Mouse (Mus musculus) hindbrain, embryonic 14.5 days (tissue): Measurements from ENCODE around the gene Popdc2. TPM values are rescaled to one million over a fixed set of nuclear protein-coding genes. Genes with fewer than 3 reads are reported as not detected.

Experiments
- ATAC-seq: fragments of 200-750 bp; cut with Nextera tagmentation; 2 replicates; pipeline ENCODE4 v1.8.0; 2017; ENCODE audit warnings: moderate number of reproducible peaks, mild to moderate bottlenecking, moderate TSS enrichment, moderate library complexity; ENCODE audit not compliant: low FRiP score
- DNase-seq: peaks from one replicate; pipeline ENCODE4 v3.0.0-alpha.2; 2015; ENCODE audit warnings: low spot score
- H3K27ac ChIP-seq: fragments of 300-500 bp; sonication (generic); 2 replicates; pipeline ENCODE4 v1.5.1; 2014; ENCODE audit warnings: mild to moderate bottlenecking, moderate library complexity
- H3K27me3 ChIP-seq: fragments of 300-500 bp; sonication (generic); 2 replicates; pipeline ENCODE4 v1.6.1; 2014; ENCODE audit warnings: mild to moderate bottlenecking, low read length, mixed read lengths; ENCODE audit not compliant: control insufficient read depth, insufficient read depth
- H3K36me3 ChIP-seq: fragments of 300-500 bp; sonication (generic); replicated peaks from 2 replicates; pipeline ENCODE4 v1.6.1; 2014; ENCODE audit not compliant: control insufficient read depth, insufficient read depth
- H3K4me1 ChIP-seq: fragments of 300-500 bp; sonication (generic); replicated peaks from 2 replicates; pipeline ENCODE4 v1.6.1; 2014; ENCODE audit warnings: antibody characterized with exemption, low read length, mixed read lengths; ENCODE audit not compliant: control insufficient read depth, insufficient read depth
- H3K4me2 ChIP-seq: fragments of 300-500 bp; sonication (generic); replicated peaks from 2 replicates; pipeline ENCODE4 v1.6.1; 2014; ENCODE audit warnings: mild to moderate bottlenecking, moderate library complexity
- H3K4me3 ChIP-seq: fragments of 300-500 bp; sonication (generic); replicated peaks from 2 replicates; pipeline ENCODE4 v1.5.1; 2014; ENCODE audit warnings: mild to moderate bottlenecking, low read length
- H3K9ac ChIP-seq: fragments of 300-500 bp; sonication (generic); 2 replicates; pipeline ENCODE4 v1.6.1; 2014
- H3K9me3 ChIP-seq: fragments of 300-500 bp; sonication (generic); 2 replicates; pipeline ENCODE4 v1.6.1; 2016; ENCODE audit warnings: low read length; ENCODE audit not compliant: control insufficient read depth
- WGBS: fragments of 180-500 bp; shearing (Covaris S2); extraction: QIAGEN DNeasy Blood & Tissue Kit; methylation state at CpG from one replicate; pipeline ENCODE4 v1.1.7; 2014; 5-methylcytosine and 5-hydroxymethylcytosine counted together
- polyA plus RNA-seq: library from polyadenylated mRNA; unstranded; fragments of >200 nt; fragmentation: Nextera tagmentation; extraction: Ambion mirVana; gene quantifications from 2 replicates; pipeline ENCODE4 v1.2.1, GENCODE M21; 2014

Gene Popdc2
- polyA plus RNA-seq, 1 experiment from 2014 or later = 0.24 TPM

GRCm38 (mm10) chr16:38371705-38372296, 9.8 kb downstream of the Popdc2 start:
- Histone ChIP-seq H3K27ac (no peak overlapping the region), H3K4me2 (no peak overlapping the region), H3K4me3 (no peak overlapping the region), H3K9ac (no peak overlapping the region), H3K27me3 (no peaks in the 10 kb centered on the region), H3K36me3 (no peaks in the 10 kb centered on the region), H3K4me1 (no peaks in the 10 kb centered on the region), H3K9me3 (no peaks in the 10 kb centered on the region)
- DNase-seq (no peak), ATAC-seq (no peak)
- 87% methylated on average over 15 of the region's 15 CpGs for WGBS

- H3K4me1 ChIP-seq = no peaks in the 10 kb centered on the region
- ATAC-seq (no peak), DNase-seq (no peak)
- no peak overlapping the region for H3K27ac ChIP-seq
- H3K9me3 ChIP-seq = no peaks in the 10 kb centered on the region
- H3K9ac ChIP-seq = no peak overlapping the region
- no peak overlapping the region for H3K4me3 ChIP-seq
- no peak overlapping the region for H3K4me2 ChIP-seq
- no peaks in the 10 kb centered on the region for H3K27me3 ChIP-seq
- 93% methylated on average over 4 of the region's 4 CpGs for WGBS
- no peaks in the 10 kb centered on the region for H3K36me3 ChIP-seq
Measured at GRCm38 (mm10) chr16:38372876-38373275, 10.9 kb downstream of the Popdc2 start.

- no peak for ATAC-seq
- WGBS = 81% methylated on average over 10 of the region's 10 CpGs
- no peaks in the 10 kb centered on the region for H3K4me1 ChIP-seq
- DNase-seq = no peak
- no peak overlapping the region for H3K4me2 ChIP-seq
- H3K27ac ChIP-seq = no peak overlapping the region
- H3K4me3 ChIP-seq = no peak overlapping the region
- H3K27me3 ChIP-seq = no peaks in the 10 kb centered on the region
- no peaks in the 10 kb centered on the region for H3K36me3 ChIP-seq
- no peak overlapping the region for H3K9ac ChIP-seq
- H3K9me3 ChIP-seq = no peaks in the 10 kb centered on the region
Measured at GRCm38 (mm10) chr16:38373439-38373838, 11.4 kb downstream of the Popdc2 start.

DNA sequence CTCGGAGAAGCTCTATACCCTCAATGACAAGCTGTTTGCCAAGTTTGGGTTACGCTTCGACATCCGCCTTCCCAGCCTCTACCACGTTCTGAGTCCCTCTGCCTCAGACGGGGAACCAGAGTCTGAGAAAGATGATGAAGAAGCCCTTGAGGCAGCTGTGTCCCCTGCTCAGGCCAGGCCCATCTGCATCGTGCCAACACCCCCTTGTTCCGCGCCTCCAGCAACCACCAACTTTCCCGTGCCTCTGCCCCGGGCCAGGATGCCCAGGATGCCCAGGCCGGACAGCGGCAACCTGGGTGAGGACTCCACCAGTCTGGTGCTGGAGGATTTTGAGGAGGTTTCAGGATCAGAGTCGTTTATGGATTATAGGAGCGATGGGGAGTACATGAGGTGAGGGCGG, 11.9 kb downstream of the Popdc2 start:
- Histone ChIP-seq H3K27ac (no peak overlapping the region), H3K36me3 (no peaks in the 10 kb centered on the region), H3K9me3 (no peaks in the 10 kb centered on the region), H3K27me3 (no peaks in the 10 kb centered on the region), H3K4me1 (no peaks in the 10 kb centered on the region), H3K4me3 (no peak overlapping the region), H3K9ac (no peak overlapping the region), H3K4me2 (no peak overlapping the region)
- no peak for DNase-seq
- no peak for ATAC-seq
- WGBS = 86% methylated on average over 16 of the region's 16 CpGs

- no peak for DNase-seq
- Histone ChIP-seq H3K9ac (no peak overlapping the region), H3K4me1 (no peaks in the 10 kb centered on the region), H3K4me3 (no peak overlapping the region), H3K9me3 (no peaks in the 10 kb centered on the region), H3K36me3 (no peaks in the 10 kb centered on the region), H3K27me3 (no peaks in the 10 kb centered on the region), H3K27ac (no peak overlapping the region), H3K4me2 (no peak overlapping the region)
- no peak for ATAC-seq
- 85% methylated on average over 10 of the region's 10 CpGs for WGBS
Measured at GRCm38 (mm10) chr16:38374379-38375140, 12.6 kb downstream of the Popdc2 start.

- no peak for ATAC-seq
- H3K27ac ChIP-seq = no peak overlapping the region
Measured at GRCm38 (mm10) chr16:38375182-38375581, 13.2 kb downstream of the Popdc2 start.

GRCm38 (mm10) chr16:38376163-38376840, 14.3 kb downstream of the Popdc2 start:
- Histone ChIP-seq H3K4me1 (no peaks in the 10 kb centered on the region), H3K4me3 (0 out of 2 replicates have a peak overlapping the region, but pooled peaks have one; percentile 3), H3K36me3 (no peaks in the 10 kb centered on the region), H3K27ac (peak overlapping the region; percentile 63), H3K9ac (peak overlapping the region; percentile 46), H3K4me2 (peak overlapping the region; percentile 42), H3K27me3 (no peaks in the 10 kb centered on the region), H3K9me3 (no peaks in the 10 kb centered on the region)
- ATAC-seq (peak; percentile 92), DNase-seq (peak; percentile 63)
- 20% methylated on average over 17 of the region's 17 CpGs for WGBS

More at GRCm38 (mm10) chr16:38375182-38375581, 13.2 kb downstream of the Popdc2 start:
- WGBS = 83% methylated on average over 7 of the region's 7 CpGs
- no peaks in the 10 kb centered on the region for H3K36me3 ChIP-seq
- DNase-seq = no peak
- H3K4me2 ChIP-seq = no peak overlapping the region
- no peak overlapping the region for H3K4me3 ChIP-seq
- no peaks in the 10 kb centered on the region for H3K4me1 ChIP-seq
- H3K9me3 ChIP-seq = no peaks in the 10 kb centered on the region
- H3K9ac ChIP-seq = no peak overlapping the region
- no peaks in the 10 kb centered on the region for H3K27me3 ChIP-seq

GRCm38 (mm10) chr16:38376841-38377249, 14.8 kb downstream of the Popdc2 start:
- Histone ChIP-seq H3K27ac (peak overlapping the region; percentile 63), H3K36me3 (no peaks in the 10 kb centered on the region), H3K9me3 (no peaks in the 10 kb centered on the region), H3K4me2 (peak overlapping the region; percentile 42), H3K27me3 (no peaks in the 10 kb centered on the region), H3K4me3 (0 out of 2 replicates have a peak overlapping the region, but pooled peaks have one; percentile 3), H3K9ac (peak overlapping the region; percentile 46), H3K4me1 (no peaks in the 10 kb centered on the region)
- WGBS = 52% methylated on average over 8 of the region's 8 CpGs
- DNase-seq (no peak), ATAC-seq (peak; percentile 39; the same call in 1 of the 2 replicates)

- Histone ChIP-seq H3K4me1 (no peaks in the 10 kb centered on the region), H3K9me3 (no peaks in the 10 kb centered on the region), H3K27me3 (no peaks in the 10 kb centered on the region), H3K36me3 (no peaks in the 10 kb centered on the region), H3K9ac (no peak overlapping the region), H3K27ac (no peak overlapping the region), H3K4me2 (no peak overlapping the region), H3K4me3 (no peak overlapping the region)
- no peak for DNase-seq
- no peak for ATAC-seq
- 90% methylated on average over 6 of the region's 6 CpGs for WGBS
Measured at GRCm38 (mm10) chr16:38377546-38377945, 15.5 kb downstream of the Popdc2 start.
